Mouse (Mus musculus) ES-Bruce4 (cell line): ENCODE measurements around the gene Fgfr2. TPM values are rescaled to one million over a fixed set of nuclear protein-coding genes. Genes with fewer than 3 reads are reported as not detected.
"Not testable (repeated sequence)": the region's sequence is repeated elsewhere in the genome, so short reads cannot be mapped to it uniquely, and the experiment has no call there.

Experiments used
- H3K27ac ChIP-seq: 2 replicates; pipeline ENCODE4 v1.5.1; 2012; ENCODE audit warnings: low read length, inconsistent platforms; ENCODE audit not compliant: insufficient read depth
- H3K27me3 ChIP-seq: 2 replicates; pipeline ENCODE4 v1.6.1; 2012; ENCODE audit warnings: mild to moderate bottlenecking, low read length, inconsistent platforms; ENCODE audit not compliant: control insufficient read depth, poor library complexity, insufficient read depth, severe bottlenecking
- H3K36me3 ChIP-seq: 2 replicates; pipeline ENCODE4 v1.6.1; 2012; ENCODE audit warnings: inconsistent platforms, mild to moderate bottlenecking, low read length, moderate library complexity; ENCODE audit not compliant: control insufficient read depth, poor library complexity, insufficient read depth, severe bottlenecking
- H3K4me1 ChIP-seq: one replicate; pipeline ENCODE4 v1.8.1; 2011; ENCODE audit warnings: low read length; ENCODE audit not compliant: control insufficient read depth, insufficient read depth
- H3K4me3 ChIP-seq: 2 replicates; pipeline ENCODE4 v1.5.1; 2011; ENCODE audit warnings: low read depth, mild to moderate bottlenecking, low read length
- H3K9ac ChIP-seq: 2 replicates; pipeline ENCODE4 v1.6.1; 2012; ENCODE audit warnings: low read depth, mild to moderate bottlenecking, inconsistent platforms; ENCODE audit not compliant: poor library complexity, severe bottlenecking
- H3K9me3 ChIP-seq: replicated peaks from 2 replicates; pipeline ENCODE4 v1.6.1; 2012; ENCODE audit warnings: mild to moderate bottlenecking, low read length, inconsistent platforms; ENCODE audit not compliant: control insufficient read depth, poor library complexity, insufficient read depth, severe bottlenecking
- CTCF ChIP-seq: IDR thresholded peaks from one replicate; pipeline ENCODE4 v1.8.1; 2011; ENCODE audit warnings: low read depth, low read length
- EP300 ChIP-seq: IDR thresholded peaks from 2 replicates; pipeline ENCODE4 v1.6.1; 2011; ENCODE audit warnings: low read depth, low read length; ENCODE audit not compliant: insufficient read depth
- POLR2A ChIP-seq: IDR thresholded peaks from one replicate; pipeline ENCODE4 v1.8.1; 2011; ENCODE audit warnings: low read length; ENCODE audit not compliant: insufficient read depth
- polyA plus RNA-seq: library from polyadenylated mRNA; stranded (reverse); fragments of >200 nt; gene quantifications from 2 replicates; pipeline ENCODE4 v1.2.4, GENCODE M21; 2011; ENCODE audit warnings: low read depth; ENCODE audit not compliant: missing spikeins, insufficient read depth, insufficient read length

Gene Fgfr2
- polyA plus RNA-seq, 1 experiment = 34.8 TPM

DNA sequence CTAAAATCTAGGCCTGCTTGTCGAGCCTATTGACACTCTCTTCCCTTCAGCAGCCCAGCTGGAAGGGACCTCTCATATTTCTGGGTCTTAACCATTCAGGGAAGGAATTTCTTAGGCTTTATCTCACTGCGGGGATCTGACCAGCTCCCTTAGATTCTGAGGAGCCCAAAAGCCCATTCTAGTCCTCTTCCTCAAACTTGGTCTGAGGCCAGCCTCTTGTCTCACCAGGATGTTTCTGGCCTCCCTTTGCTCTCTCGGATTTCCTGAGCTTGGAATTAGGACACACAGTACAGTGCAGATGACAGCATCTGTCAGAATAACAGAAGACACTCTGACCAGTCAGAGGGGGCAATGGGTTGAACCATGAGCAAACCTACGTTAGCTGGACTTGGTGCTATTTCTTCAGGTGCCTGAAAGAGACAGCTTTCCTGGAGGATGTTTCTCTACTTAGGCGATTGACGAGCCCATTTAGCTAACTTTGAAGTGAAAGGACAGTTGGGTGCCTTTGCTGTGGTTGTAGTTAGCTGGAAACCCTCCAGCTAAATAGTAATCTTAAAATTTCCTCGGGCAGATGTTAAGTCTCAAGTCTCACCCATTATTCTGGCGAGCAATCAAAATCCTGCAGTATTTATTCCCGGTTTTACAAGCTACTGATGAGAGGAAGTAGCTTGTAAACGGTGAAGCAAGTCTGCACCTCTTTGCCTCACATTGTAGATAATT lies 1711.8 kb downstream of the Fgfr2 start:
- Histone ChIP-seq H3K36me3 (no peaks in the 10 kb centered on the region), H3K9ac (peak overlapping the region; percentile 43; the same call in 1 of the 2 replicates)

DNA sequence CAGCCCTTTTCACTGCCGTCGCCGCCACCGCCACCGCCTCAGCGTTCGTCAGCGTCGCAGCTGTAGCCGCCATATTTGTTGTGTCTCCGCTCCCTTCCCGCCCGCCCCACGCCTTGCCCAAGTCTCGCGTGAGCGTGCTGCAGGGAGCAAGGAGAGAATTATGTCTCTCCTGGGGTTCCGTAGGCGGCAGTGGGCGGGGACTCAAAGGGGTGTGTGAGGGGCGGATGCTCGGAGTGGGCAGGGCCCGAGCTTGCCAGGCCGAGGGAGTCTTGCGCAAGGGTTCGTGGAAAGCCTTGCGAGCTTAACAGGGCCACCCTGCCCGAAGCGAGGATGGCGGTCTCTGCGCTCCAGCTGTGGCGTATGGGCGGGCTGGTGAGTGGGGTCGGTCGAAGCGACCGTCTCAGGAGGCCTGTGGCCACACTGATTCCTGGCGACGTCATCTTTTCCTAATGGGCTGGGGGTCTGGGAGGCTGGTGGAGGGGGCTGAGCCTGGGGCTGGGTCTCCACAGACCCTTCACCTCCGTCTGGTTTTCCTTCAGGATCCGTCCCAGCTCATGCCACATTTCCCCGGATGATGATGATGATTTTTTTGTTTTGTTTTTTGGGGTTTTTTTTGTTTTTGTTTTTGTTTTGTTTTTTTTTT lies 1712.6 kb downstream of the Fgfr2 start, which contains the start of the genes Ikzf5 and Acadsb:
Ikzf5 (minus strand) TSS at position 106 of the 643 bp plus-strand sequence.
Acadsb (plus strand) TSS at position 186 of the 643 bp plus-strand sequence.
- TF ChIP-seq CTCF (no peak), EP300 (0 out of 2 replicates have a peak, but pooled peaks have one; percentile 52), POLR2A (peak; percentile 67)
- Histone ChIP-seq H3K27ac (no peak within 1 kb of the TSS), H3K4me1 (no peaks in the 10 kb centered on the region), H3K27me3 (no peaks in the 10 kb centered on the region), H3K4me3 (peak within 1 kb of the TSS; percentile 86), H3K9ac (peak within 1 kb of the TSS; percentile 75), H3K36me3 (no peaks in the 10 kb centered on the region), H3K9me3 (no peaks in the 10 kb centered on the region)

More for the DNA sequence above, 1711.8 kb downstream of the Fgfr2 start:
- peak overlapping the region; percentile 42 for H3K4me3 ChIP-seq
- H3K27ac ChIP-seq = no peak overlapping the region
- H3K4me1 ChIP-seq = no peaks in the 10 kb centered on the region
- H3K27me3 ChIP-seq = no peaks in the 10 kb centered on the region
- H3K9me3 ChIP-seq = no peaks in the 10 kb centered on the region
- no peak for TF ChIP-seq POLR2A
- TF ChIP-seq EP300 = no peak
- no peak for TF ChIP-seq CTCF

DNA sequence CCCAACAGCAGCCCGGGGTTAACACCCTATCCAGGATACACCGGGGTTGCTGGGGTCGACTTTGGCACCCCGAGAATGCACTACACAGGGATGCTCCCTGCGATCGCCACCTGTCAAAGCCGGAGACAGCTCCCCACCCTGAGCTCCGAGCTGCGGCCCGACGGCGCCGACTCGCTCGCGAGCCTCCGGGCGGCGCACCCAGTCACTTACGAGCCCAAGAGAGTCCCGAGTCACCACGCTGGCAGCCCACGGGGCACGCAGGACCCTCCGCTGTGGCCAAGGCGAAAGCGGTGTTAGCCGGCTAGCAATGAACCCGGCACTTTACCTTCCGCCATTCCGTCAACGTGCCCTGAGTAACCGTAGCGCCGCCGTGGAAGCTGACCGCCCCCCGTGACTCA lies 1713.2 kb downstream of the Fgfr2 start:
- Histone ChIP-seq H3K4me3 (peak overlapping the region; percentile 86), H3K36me3 (no peaks in the 10 kb centered on the region), H3K9ac (peak overlapping the region; percentile 75), H3K9me3 (no peaks in the 10 kb centered on the region), H3K27ac (no peak overlapping the region), H3K27me3 (no peaks in the 10 kb centered on the region), H3K4me1 (no peaks in the 10 kb centered on the region)
- TF ChIP-seq POLR2A = no peak
- TF ChIP-seq CTCF = no peak
- no peak for TF ChIP-seq EP300

DNA sequence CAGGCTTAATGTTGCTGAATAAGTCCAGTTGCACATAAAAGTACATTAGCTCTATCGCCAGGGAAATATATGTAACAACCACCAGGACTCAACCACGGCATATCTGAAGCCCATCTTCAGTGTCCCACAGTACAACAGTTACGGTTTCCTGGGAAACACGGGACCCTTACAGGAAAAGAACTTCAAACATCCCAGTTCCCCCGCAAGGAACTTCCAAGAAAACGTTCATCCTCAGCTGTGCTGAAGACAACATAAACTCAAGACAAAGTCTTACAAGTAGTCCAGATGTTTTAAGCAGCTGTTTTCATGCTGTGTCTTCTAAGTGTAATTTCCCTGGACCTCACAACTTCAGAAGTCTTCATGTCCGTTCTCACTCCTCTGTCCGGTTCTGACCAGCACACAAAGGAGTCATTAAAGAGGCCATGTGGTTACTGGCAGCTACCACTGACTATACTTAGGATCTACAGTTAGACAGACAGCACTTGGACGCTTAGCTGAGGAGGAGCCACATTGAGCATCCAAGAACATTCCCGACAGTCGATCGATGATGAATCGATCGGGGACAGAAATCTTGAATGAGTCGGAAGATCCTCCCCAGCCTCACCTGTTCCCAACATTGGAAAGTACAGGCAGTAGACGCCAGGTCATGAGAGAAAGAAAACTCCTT lies 1713.7 kb downstream of the Fgfr2 start:
- Histone ChIP-seq H3K9me3 (no peaks in the 10 kb centered on the region), H3K27ac (no peak overlapping the region)

DNA sequence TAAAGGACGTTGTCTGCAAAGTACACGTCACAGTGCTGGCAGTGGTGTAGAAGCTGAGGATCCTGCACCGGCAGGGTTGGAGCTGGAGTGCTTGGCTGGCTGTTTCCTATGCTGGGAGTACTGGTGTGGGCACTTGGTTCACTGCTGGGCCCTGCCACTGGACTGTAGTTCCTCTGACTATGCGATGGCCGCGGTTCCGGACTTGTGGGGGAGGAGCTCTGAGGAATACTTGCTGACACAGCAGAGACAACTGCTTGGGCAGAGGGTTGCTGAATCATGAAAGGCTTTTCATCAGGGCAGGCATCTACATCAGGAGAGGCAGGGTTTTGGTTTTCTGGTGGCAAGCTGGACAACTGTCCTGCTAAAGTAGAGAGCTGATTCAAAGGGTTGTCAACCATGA lies 1731.4 kb downstream of the Fgfr2 start:
- H3K27ac ChIP-seq, H3K4me3 ChIP-seq, H3K36me3 ChIP-seq, H3K9ac ChIP-seq, H3K9me3 ChIP-seq, H3K4me1 ChIP-seq, H3K27me3 ChIP-seq: not testable (repeated sequence)

More for the DNA sequence above, 1713.7 kb downstream of the Fgfr2 start:
- H3K9ac ChIP-seq = peak overlapping the region; percentile 75
- peak overlapping the region; percentile 86 for H3K4me3 ChIP-seq
- H3K36me3 ChIP-seq = no peaks in the 10 kb centered on the region
- no peaks in the 10 kb centered on the region for H3K27me3 ChIP-seq
- H3K4me1 ChIP-seq = no peaks in the 10 kb centered on the region
- TF ChIP-seq EP300 (no peak), CTCF (no peak), POLR2A (no peak)
